Comparison of ENCODE assay signal across 8 mouse cellular contexts in genomic region chr10:59942847-59943420, GRCm38 (mm10). TPM values are rescaled to one million over a fixed set of nuclear protein-coding genes. Genes with fewer than 3 reads are reported as not detected.
A peak's percentile ranks its signal among the peaks of the same experiment; 100 is the strongest.
DNase-seq lines count a peak whose midpoint lies in the region; ATAC-seq and TF ChIP-seq lines count a peak whose summit lies in the region.

No protein-coding gene starts in this region.

- H3K27ac ChIP-seq in forebrain, postnatal 0 days (ENCODE audit: low read depth, low read length): peak overlapping the region; percentile 68
- H3K27ac ChIP-seq in hindbrain, embryonic 14.5 days: peak overlapping the region; percentile 65
- peak overlapping the region; percentile 91 for H3K27ac ChIP-seq in left cerebral cortex, adult 2 months
- H3K27ac ChIP-seq in stomach, embryonic 15.5 days: peak overlapping the region; percentile 62

- peak overlapping the region; percentile 51 for H3K9ac ChIP-seq in forebrain, postnatal 0 days
- H3K9ac ChIP-seq in hindbrain, embryonic 14.5 days: peak overlapping the region; percentile 35; the same call in 1 of the 2 replicates
- no peak overlapping the region for H3K9ac ChIP-seq in stomach, embryonic 15.5 days

- TF ChIP-seq CTCF in forebrain, postnatal 0 days (IDR thresholded peaks at IDR 0.05; ENCODE audit: low read depth): no peak
- TF ChIP-seq CTCF in left cerebral cortex, adult 2 months (IDR thresholded peaks at IDR 0.05): no peak

- peak; percentile 67 for DNase-seq in gastrocnemius, adult 18-20 months (ENCODE audit: low spot score)
- no peak for DNase-seq in gastrocnemius, postnatal 36 days
- peak; percentile 74 for DNase-seq in cerebellum, adult 8-10 months
- DNase-seq in forebrain, postnatal 0 days: peak; percentile 69
- DNase-seq in hindbrain, embryonic 14.5 days (ENCODE audit: low spot score): peak; percentile 51
- DNase-seq in left cerebral cortex, adult 2 months (ENCODE audit: extremely low spot score in 1 of 2, low spot score in 2 of 2): peak; percentile 54 to 74
- DNase-seq in lung, postnatal 4 days: peak; percentile 71 to 79

- intact Hi-C loops in gastrocnemius, postnatal 36 days (cut with DNase I): loop anchor here (2.0 kb wide), 1 partner anchor 18 kb away; no protein-coding TSS in a partner anchor
- intact Hi-C loops in left cerebral cortex, adult 2 months (cut with DNase I): no loop called here

- H3K27me3 ChIP-seq in forebrain, postnatal 0 days (ENCODE audit: insufficient read depth, low read length): no peaks in the 10 kb centered on the region
- no peaks in the 10 kb centered on the region for H3K27me3 ChIP-seq in hindbrain, embryonic 14.5 days (ENCODE audit: control insufficient read depth, insufficient read depth, low read length)
- no peaks in the 10 kb centered on the region for H3K27me3 ChIP-seq in stomach, embryonic 15.5 days (replicated peaks)

- peaks cover 12% of the 10 kb centered on the region for H3K4me1 ChIP-seq in forebrain, postnatal 0 days (ENCODE audit: insufficient read depth)
- peaks cover 16% of the 10 kb centered on the region for H3K4me1 ChIP-seq in hindbrain, embryonic 14.5 days (replicated peaks; ENCODE audit: control insufficient read depth, insufficient read depth, low read length)
- H3K4me1 ChIP-seq in stomach, embryonic 15.5 days: peaks cover 18% of the 10 kb centered on the region

- H3K9me3 ChIP-seq in forebrain, postnatal 0 days (ENCODE audit: low read length): no peaks in the 10 kb centered on the region
- no peaks in the 10 kb centered on the region for H3K9me3 ChIP-seq in hindbrain, embryonic 14.5 days (ENCODE audit: control insufficient read depth, low read length)
- H3K9me3 ChIP-seq in stomach, embryonic 15.5 days: no peaks in the 10 kb centered on the region

- ATAC-seq in forebrain, postnatal 0 days: peak; percentile 72
- ATAC-seq in hindbrain, embryonic 14.5 days (ENCODE audit: low FRiP score): peak; percentile 47; the same call in 1 of the 2 replicates
- ATAC-seq in stomach, embryonic 15.5 days (ENCODE audit: insufficient read depth, low FRiP score, low read depth): peak; percentile 51

- peak overlapping the region; percentile 18 for H3K4me3 ChIP-seq in forebrain, postnatal 0 days (ENCODE audit: low read depth, low read length)
- H3K4me3 ChIP-seq in hindbrain, embryonic 14.5 days (replicated peaks; ENCODE audit: low read length): peak overlapping the region; percentile 8
- peak overlapping the region; percentile 37 for H3K4me3 ChIP-seq in left cerebral cortex, adult 2 months
- peak overlapping the region; percentile 15 for H3K4me3 ChIP-seq in stomach, embryonic 15.5 days (replicated peaks)

- no peaks in the 10 kb centered on the region for H3K36me3 ChIP-seq in forebrain, postnatal 0 days (ENCODE audit: insufficient read depth)
- no peaks in the 10 kb centered on the region for H3K36me3 ChIP-seq in hindbrain, embryonic 14.5 days (replicated peaks; ENCODE audit: control insufficient read depth, insufficient read depth)
- H3K36me3 ChIP-seq in stomach, embryonic 15.5 days: no peaks in the 10 kb centered on the region

- peak overlapping the region; percentile 45 for H3K4me2 ChIP-seq in forebrain, postnatal 0 days (ENCODE audit: low read depth)
- peak overlapping the region; percentile 44 for H3K4me2 ChIP-seq in hindbrain, embryonic 14.5 days (replicated peaks)
- peak overlapping the region; percentile 57 for H3K4me2 ChIP-seq in stomach, embryonic 15.5 days

- WGBS in forebrain, postnatal 0 days: 1% methylated on average over 16 of the region's 16 CpGs
- under 1% methylated on average over 16 of the region's 16 CpGs for WGBS in hindbrain, embryonic 14.5 days
- 2% methylated on average over 16 of the region's 16 CpGs for WGBS in stomach, embryonic 15.5 days

RNA-seq across cellular contexts. Expression of gene Ddit4, which starts 8.7 kb away (rescaled TPM):
- 100 to 1,000 TPM in 1 of 2 experiments, 1 to 10 TPM in 1; 8.1 to 202 TPM for total RNA-seq in gastrocnemius, adult 18-20 months (2021)
- total RNA-seq in gastrocnemius, postnatal 36 days (2021): 10 to 100 TPM; 18.2 to 39.3 TPM
- 40.0 and 40.7 TPM in 2 replicates for total RNA-seq in forebrain, postnatal 0 days (2014; rRNA removed)
- polyA plus RNA-seq in forebrain, postnatal 0 days (2015; fragmentation: Nextera tagmentation; extraction: Ambion mirVana): 52.9 and 57.8 TPM in 2 replicates
- 8.8 and 10.5 TPM in 2 replicates for polyA plus RNA-seq in hindbrain, embryonic 14.5 days (2014; fragmentation: Nextera tagmentation; extraction: Ambion mirVana)
- total RNA-seq in left cerebral cortex, adult 2 months (2021): 10 to 100 TPM; 46.9 to 71.1 TPM
- 45.6 and 45.8 TPM in 2 replicates for polyA plus RNA-seq in stomach, embryonic 15.5 days (2015; fragmentation: Nextera tagmentation; extraction: Ambion mirVana)

RNA-seq across cellular contexts. Expression of gene Ascc1, which starts 59.7 kb away (rescaled TPM):
- 10 to 100 TPM; 14.2 to 15.3 TPM for total RNA-seq in gastrocnemius, adult 18-20 months (2021)
- total RNA-seq in gastrocnemius, postnatal 36 days (2021): 10 to 100 TPM; 12.8 to 13.1 TPM
- total RNA-seq in forebrain, postnatal 0 days (2014; rRNA removed): 20.0 and 24.3 TPM in 2 replicates
- polyA plus RNA-seq in forebrain, postnatal 0 days (2015; fragmentation: Nextera tagmentation; extraction: Ambion mirVana): 43.8 and 50.5 TPM in 2 replicates
- polyA plus RNA-seq in hindbrain, embryonic 14.5 days (2014; fragmentation: Nextera tagmentation; extraction: Ambion mirVana): 45.6 and 45.9 TPM in 2 replicates
- 10 to 100 TPM; 13.2 to 15.1 TPM for total RNA-seq in left cerebral cortex, adult 2 months (2021)
- polyA plus RNA-seq in stomach, embryonic 15.5 days (2015; fragmentation: Nextera tagmentation; extraction: Ambion mirVana): 42.4 and 47.0 TPM in 2 replicates

Comparison
In these comparisons a context has a peak if more than half of its experiments do, and no peak if none do; other contexts are left out.
1. DNase-seq: peak in gastrocnemius, adult 18-20 months (single experiment), cerebellum, adult 8-10 months (single experiment), forebrain, postnatal 0 days (single experiment), hindbrain, embryonic 14.5 days (single experiment), left cerebral cortex, adult 2 months (2 of 2) and lung, postnatal 4 days (2 of 2); none in gastrocnemius, postnatal 36 days (0 of 2).
2. Peak in every context shown above with its lines, with median percentiles within 50 percentile points of each other: ATAC-seq, H3K27ac ChIP-seq, H3K4me2 ChIP-seq and H3K4me3 ChIP-seq.